Mouse (Mus musculus) forebrain, embryonic 11.5 days (tissue): ENCODE measurements around the gene Fstl3. TPM values are rescaled to one million over a fixed set of nuclear protein-coding genes. Genes with fewer than 3 reads are reported as not detected.

Source experiments
- ATAC-seq: fragments of 200-750 bp; cut with Nextera tagmentation; replicated peaks from 2 replicates; pipeline ENCODE4 v1.8.0; 2017; ENCODE audit warnings: moderate TSS enrichment; ENCODE audit not compliant: low FRiP score
- DNase-seq: peaks from one replicate; pipeline ENCODE4 v3.0.0-alpha.2; 2017; ENCODE audit warnings: low spot score
- H3K27ac ChIP-seq: fragments of 300-500 bp; sonication (generic); 2 replicates; pipeline ENCODE4 v1.5.1; 2014; ENCODE audit warnings: low read depth, low read length
- H3K27me3 ChIP-seq: fragments of 300-500 bp; sonication (generic); 2 replicates; pipeline ENCODE4 v1.6.1; 2014; ENCODE audit warnings: mild to moderate bottlenecking, low read length, mixed read lengths; ENCODE audit not compliant: control insufficient read depth, insufficient read depth
- H3K36me3 ChIP-seq: fragments of 300-500 bp; sonication (generic); 2 replicates; pipeline ENCODE4 v1.6.1; 2014; ENCODE audit warnings: mild to moderate bottlenecking, low read length, moderate library complexity, mixed read lengths; ENCODE audit not compliant: control insufficient read depth, insufficient read depth
- H3K4me1 ChIP-seq: fragments of 300-500 bp; sonication (generic); replicated peaks from 2 replicates; pipeline ENCODE4 v1.6.1; 2014; ENCODE audit warnings: low read length, mixed read lengths; ENCODE audit not compliant: control insufficient read depth, insufficient read depth
- H3K4me2 ChIP-seq: fragments of 300-500 bp; sonication (generic); 2 replicates; pipeline ENCODE4 v1.6.1; 2014; ENCODE audit warnings: low read depth, mild to moderate bottlenecking, low read length, moderate library complexity, mixed read lengths; ENCODE audit not compliant: severe bottlenecking
- H3K4me3 ChIP-seq: fragments of 300-500 bp; sonication (generic); 2 replicates; pipeline ENCODE4 v1.5.1; 2014; ENCODE audit warnings: low read depth, low read length
- H3K9ac ChIP-seq: fragments of 300-500 bp; sonication (generic); 2 replicates; pipeline ENCODE4 v1.6.1; 2014; ENCODE audit warnings: low read length
- H3K9me3 ChIP-seq: fragments of 300-500 bp; sonication (generic); 2 replicates; pipeline ENCODE4 v1.6.1; 2016; ENCODE audit warnings: low read length, mixed read lengths; ENCODE audit not compliant: control insufficient read depth
- WGBS: fragments of 180-500 bp; shearing (Covaris S2); extraction: QIAGEN DNeasy Blood & Tissue Kit; methylation state at CpG from one replicate; pipeline ENCODE4 v1.1.7; 2014; 5-methylcytosine and 5-hydroxymethylcytosine counted together
- polyA plus RNA-seq: library from polyadenylated mRNA; unstranded; fragments of >200 nt; fragmentation: Nextera tagmentation; extraction: Ambion mirVana; gene quantifications from 2 replicates; pipeline ENCODE4 v1.2.1, GENCODE M21; 2014

The Fstl3 gene
- polyA plus RNA-seq, 1 experiment from 2014 or later = 1.0 TPM

DNA sequence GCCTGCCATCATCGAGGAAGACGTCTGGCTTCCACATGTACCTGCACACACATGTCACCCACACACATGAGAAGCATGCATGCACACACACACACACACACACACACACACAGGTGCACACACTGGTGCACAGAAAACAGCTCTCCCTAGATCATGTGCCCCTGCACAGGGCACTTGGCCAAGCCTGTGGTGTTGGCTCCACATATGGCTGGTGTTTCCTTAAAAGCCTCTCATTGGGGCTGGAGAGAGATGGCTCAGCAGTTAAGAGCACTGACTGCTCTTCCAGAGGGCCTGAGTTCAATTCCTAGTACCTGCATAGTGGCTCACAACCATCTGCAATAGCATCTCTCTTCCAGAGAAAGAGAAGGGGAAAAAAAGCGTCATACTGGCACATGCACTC, 54.5 kb downstream of the Fstl3 start:
- WGBS = 79% methylated on average over 3 of the region's 3 CpGs
- Histone ChIP-seq H3K27me3 (no peaks in the 10 kb centered on the region), H3K27ac (no peak overlapping the region), H3K9ac (no peak overlapping the region), H3K4me1 (no peaks in the 10 kb centered on the region), H3K4me3 (no peak overlapping the region), H3K36me3 (no peaks in the 10 kb centered on the region), H3K9me3 (no peaks in the 10 kb centered on the region), H3K4me2 (no peak overlapping the region)
- ATAC-seq (no peak), DNase-seq (no peak)

Other genes with a start within 250 kb of the Fstl3 start
- 14.2 and 15.6 TPM in 2 replicates for gene Plpp2, start 243.5 kb upstream of the Fstl3 start, polyA plus RNA-seq
- 64.4 and 67.7 TPM in 2 replicates for gene Mier2, start 222.1 kb upstream of the Fstl3 start, polyA plus RNA-seq
- not detected in 2 replicates for gene Theg, start 189.9 kb upstream of the Fstl3 start, polyA plus RNA-seq
- gene C2cd4c, start 163.2 kb upstream of the Fstl3 start, polyA plus RNA-seq = 0.04 and 0.09 TPM in 2 replicates
- 9.4 and 9.9 TPM in 2 replicates for gene Shc2, start 139.4 kb upstream of the Fstl3 start, polyA plus RNA-seq
- not detected in 2 replicates for gene Odf3l2, start 131.5 kb upstream of the Fstl3 start, polyA plus RNA-seq
- gene Madcam1, start 112.7 kb upstream of the Fstl3 start, polyA plus RNA-seq = 0.59 and 0.83 TPM in 2 replicates
- 59.7 and 65.2 TPM in 2 replicates for gene Tpgs1, start 107.9 kb upstream of the Fstl3 start, polyA plus RNA-seq
- 180 and 185 TPM in 2 replicates for gene Cdc34, start 95.1 kb upstream of the Fstl3 start, polyA plus RNA-seq
- gene Gzmm, start 88.3 kb upstream of the Fstl3 start, polyA plus RNA-seq = 0.81 and 0.92 TPM in 2 replicates
- 551 and 582 TPM in 2 replicates for gene Bsg, start 72.8 kb upstream of the Fstl3 start, polyA plus RNA-seq
- 0.15 and 0.40 TPM in 2 replicates for gene Hcn2, start 60.6 kb upstream of the Fstl3 start, polyA plus RNA-seq
- 41.1 and 44.8 TPM in 2 replicates for gene Polrmt, start 30.7 kb upstream of the Fstl3 start, polyA plus RNA-seq
- 0.36 and 0.40 TPM in 2 replicates for gene Fgf22, start 22.2 kb upstream of the Fstl3 start, polyA plus RNA-seq
- gene Rnf126, start 10.3 kb upstream of the Fstl3 start, polyA plus RNA-seq = 118 TPM in 2 replicates
- not detected in 2 replicates for gene Prss57, start 13.7 kb downstream of the Fstl3 start, polyA plus RNA-seq
- 140 and 157 TPM in 2 replicates for gene Palm, start 16.3 kb downstream of the Fstl3 start, polyA plus RNA-seq
- 0.39 and 0.99 TPM in 2 replicates for gene Misp, start 43.7 kb downstream of the Fstl3 start, polyA plus RNA-seq
- 261 and 295 TPM in 2 replicates for gene Ptbp1, start 77.2 kb downstream of the Fstl3 start, polyA plus RNA-seq
- 13.0 and 13.3 TPM in 2 replicates for gene Prtn3, start 97.2 kb downstream of the Fstl3 start, polyA plus RNA-seq
- 131 and 146 TPM in 2 replicates for gene Plppr3, start 97.4 kb downstream of the Fstl3 start, polyA plus RNA-seq
- gene Elane, start 109.0 kb downstream of the Fstl3 start, polyA plus RNA-seq = not detected in 2 replicates
- not detected in 2 replicates for gene Cfd, start 113.6 kb downstream of the Fstl3 start, polyA plus RNA-seq
- gene Med16, start 131.7 kb downstream of the Fstl3 start, polyA plus RNA-seq = 60.4 and 60.6 TPM in 2 replicates
- gene Gm26602, start 133.6 kb downstream of the Fstl3 start, polyA plus RNA-seq = 3.3 and 14.8 TPM in 2 replicates
- 0.55 and 1.0 TPM in 2 replicates for gene Kiss1r, start 139.7 kb downstream of the Fstl3 start, polyA plus RNA-seq
- gene R3hdm4, start 143.9 kb downstream of the Fstl3 start, polyA plus RNA-seq = 135 and 145 TPM in 2 replicates
- gene Arid3a, start 149.8 kb downstream of the Fstl3 start, polyA plus RNA-seq = 5.4 and 6.6 TPM in 2 replicates
- gene Wdr18, start 182.9 kb downstream of the Fstl3 start, polyA plus RNA-seq = 111 and 112 TPM in 2 replicates
- gene Grin3b, start 193.4 kb downstream of the Fstl3 start, polyA plus RNA-seq = 0.29 and 0.33 TPM in 2 replicates
- 17.8 and 18.6 TPM in 2 replicates for gene Tmem259, start 207.1 kb downstream of the Fstl3 start, polyA plus RNA-seq
- 160 and 182 TPM in 2 replicates for gene Cnn2, start 211.3 kb downstream of the Fstl3 start, polyA plus RNA-seq
- 3.4 and 3.9 TPM in 2 replicates for gene Abca7, start 219.2 kb downstream of the Fstl3 start, polyA plus RNA-seq
- gene Arhgap45, start 239.4 kb downstream of the Fstl3 start, polyA plus RNA-seq = 4.6 and 4.9 TPM in 2 replicates